Mouse (Mus musculus) spleen, postnatal 14 days (tissue): ENCODE data around the gene Xlr3b.
"Not testable (repeated sequence)": the region's sequence is repeated elsewhere in the genome, so short reads cannot be mapped to it uniquely, and the experiment has no call there.

ENCODE experiments used
- DNase-seq, 2 experiments: peaks; one replicate each; pipeline ENCODE4 v3.0.0; 2021 to 2022; ENCODE audit warnings: low spot score in 2 of 2

The Xlr3b gene

GRCm38 (mm10) chrX:73191934-73192333 is at the start of gene Xlr3b:
Gene Xlr3b, plus strand, starts transcription at chrX:73192207.
- DNase-seq = not testable (repeated sequence)

- not testable (repeated sequence) for DNase-seq
Observed at GRCm38 (mm10) chrX:73143218-73143618, 48.8 kb upstream of the Xlr3b start.

- DNase-seq = not testable (repeated sequence)
Observed at GRCm38 (mm10) chrX:73148496-73148895, 43.5 kb upstream of the Xlr3b start, which contains the start of gene Xlr5b. Gene Xlr5b, plus strand, starts transcription at chrX:73148796.

GRCm38 (mm10) chrX:73149350-73149749 is 42.7 kb upstream of the Xlr3b start, which contains the start of gene DXBay18:
Gene DXBay18, minus strand, starts transcription at chrX:73149450.
- not testable (repeated sequence) for DNase-seq

GRCm38 (mm10) chrX:73176889-73177288 is 15.1 kb upstream of the Xlr3b start, which contains the start of gene Spin2d:
Gene Spin2d, minus strand, starts transcription at chrX:73176989.
- not testable (repeated sequence) for DNase-seq

GRCm38 (mm10) chrX:73213819-73214564 is 22.0 kb downstream of the Xlr3b start, which contains the start of gene Xlr4b:
Gene Xlr4b, plus strand, starts transcription at chrX:73214333.
- not testable (repeated sequence) for DNase-seq

GRCm38 (mm10) chrX:73225365-73225764 is 33.4 kb downstream of the Xlr3b start:
- no peak for DNase-seq

GRCm38 (mm10) chrX:73227914-73228605 is 36.1 kb downstream of the Xlr3b start, which contains the start of gene F8a:
Gene F8a, plus strand, starts transcription at chrX:73228291.
- DNase-seq = peak; percentile 40 to 56

- peak; percentile 11 to 36 for DNase-seq
Observed at GRCm38 (mm10) chrX:73228606-73229214, 36.7 kb downstream of the Xlr3b start.

GRCm38 (mm10) chrX:73229288-73229687 is 37.3 kb downstream of the Xlr3b start:
- no peak for DNase-seq

GRCm38 (mm10) chrX:73242821-73243325 is 50.9 kb downstream of the Xlr3b start, which contains the start of gene Xlr4c:
Gene Xlr4c, minus strand, starts transcription at chrX:73243130.
- DNase-seq = not testable (repeated sequence)
